Mouse (Mus musculus) spleen, postnatal 0 days (tissue): ENCODE measurements around the gene Nfe2. TPM values are rescaled to one million over a fixed set of nuclear protein-coding genes. Genes with fewer than 3 reads are reported as not detected.

Experiments used
- microRNA counts: library from miRNA; unstranded; fragments of <30 nt; microRNA quantifications from one replicate; lab custom pipeline; 2015
- polyA plus RNA-seq: library from polyadenylated mRNA; unstranded; fragments of >200 nt; fragmentation: Nextera tagmentation; extraction: Ambion mirVana; gene quantifications from 2 replicates; pipeline ENCODE4 v1.2.1, GENCODE M21; 2015

The Nfe2 gene
- 166 and 185 TPM in 2 replicates for polyA plus RNA-seq

GRCm38 (mm10) chr15:103257790-103258728 is at the start of gene Nfe2:
Gene Nfe2 (minus strand): TSS chr15:103258403.

GRCm38 (mm10) chr15:103272419-103273279 is 14.4 kb upstream of the Nfe2 start, which contains the start of gene Copz1:
Gene Copz1 (plus strand): TSS chr15:103272714.

GRCm38 (mm10) chr15:103240160-103241028 is 17.8 kb downstream of the Nfe2 start, which contains the start of gene Hnrnpa1:
Gene Hnrnpa1 (plus strand): TSS chr15:103240432.

GRCm38 (mm10) chr15:103239685-103240159 is 18.5 kb downstream of the Nfe2 start, which contains the start of gene Cbx5:
Gene Cbx5 (minus strand): TSS chr15:103239816.

MicroRNAs within 50 kb of the gene (microRNA counts, 519-probe panel; counts per million panel counts)
- microRNA mmu-miR-148b (lab: Ali Mortazavi, UCI), result 6,428 counts per million, percentile 55 among the panel's probes with 10 or more counts

Other genes with a start within 250 kb of the Nfe2 start
- 0.63 and 0.65 TPM in 2 replicates for gene Hoxc4, start 239.5 kb downstream of the Nfe2 start, polyA plus RNA-seq
- 3.3 and 3.6 TPM in 2 replicates for gene Smug1, start 91.3 kb downstream of the Nfe2 start, polyA plus RNA-seq
- gene Cbx5, start 18.6 kb downstream of the Nfe2 start, polyA plus RNA-seq, result 46.0 and 48.9 TPM in 2 replicates
- 432 and 476 TPM in 2 replicates for gene Hnrnpa1, start 18.0 kb downstream of the Nfe2 start, polyA plus RNA-seq
- 159 and 168 TPM in 2 replicates for gene Copz1, start 14.3 kb upstream of the Nfe2 start, polyA plus RNA-seq
- gene Gpr84, start 52.2 kb upstream of the Nfe2 start, polyA plus RNA-seq, result 0.89 and 2.3 TPM in 2 replicates
- gene Zfp385a, start 81.7 kb upstream of the Nfe2 start, polyA plus RNA-seq, result 5.3 and 6.3 TPM in 2 replicates
- gene Itga5, start 108.4 kb upstream of the Nfe2 start, polyA plus RNA-seq, result 11.0 and 13.9 TPM in 2 replicates
- gene Gtsf1, start 172.1 kb upstream of the Nfe2 start, polyA plus RNA-seq, result 0.16 and 0.39 TPM in 2 replicates
- not detected in 2 replicates for gene Gtsf2, start 190.1 kb upstream of the Nfe2 start, polyA plus RNA-seq
- gene Nckap1l, start 195.4 kb upstream of the Nfe2 start, polyA plus RNA-seq, result 13.3 and 17.9 TPM in 2 replicates
- 1.8 and 2.6 TPM in 2 replicates for gene Pde1b, start 244.6 kb upstream of the Nfe2 start, polyA plus RNA-seq